Mouse (Mus musculus): ENCODE data around the gene Rnf214.

- no peak for TF ChIP-seq CTCF (IDR thresholded peaks at IDR 0.05; ENCODE audit: low read depth)
- TF ChIP-seq EP300 (IDR thresholded peaks at IDR 0.05; ENCODE audit: low read depth) = no peak
Observed at GRCm38 (mm10) chr9:45945721-45946120, 39.0 kb upstream of the Rnf214 start.

All from liver, postnatal 0 days (tissue).